Mouse (Mus musculus): ENCODE measurements around the gene Gm3002. TPM values are rescaled to one million over a fixed set of nuclear protein-coding genes. Genes with fewer than 3 reads are reported as not detected.
"Not testable (repeated sequence)": the region's sequence is repeated elsewhere in the genome, so short reads cannot be mapped to it uniquely, and the experiment has no call there.

The Gm3002 gene
- total RNA-seq (2012; rRNA removed) (not detected in 2 replicates), total RNA-seq (2014; rRNA removed) (not detected in 2 replicates), polyA plus RNA-seq (2012; ENCODE audit: insufficient read length, low read depth) (not detected in 2 replicates)

DNA sequence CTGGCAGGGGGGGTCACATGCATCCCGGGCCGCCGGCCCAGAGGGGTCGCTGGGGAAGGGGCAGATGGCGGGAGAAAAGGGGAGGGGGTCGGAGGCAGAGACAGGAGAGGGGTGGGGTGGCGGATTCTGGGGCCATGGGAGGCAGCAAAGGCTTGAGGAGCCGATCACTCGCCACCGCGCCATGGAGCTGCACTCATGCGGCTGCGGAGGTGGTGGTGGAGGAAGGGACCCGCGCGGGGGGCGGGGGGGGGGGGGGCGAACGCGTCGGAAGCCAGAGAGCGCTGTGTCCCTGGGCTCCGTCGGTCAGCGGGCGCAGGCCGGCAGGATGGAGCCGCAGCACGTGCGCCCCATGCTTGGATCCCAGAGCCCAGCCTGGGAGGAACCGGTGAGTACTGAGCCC lies at the start of gene Gm3002:
Gene Gm3002, plus strand, starts transcription at position 301 of the 400 bp plus-strand sequence.
- H3K4me3 ChIP-seq (replicated peaks in 1 of 3; ENCODE audit: low read depth in 2 of 3, low read length in 2 of 3, poor library complexity in 1 of 3); dilution Hi-C loops (cut with MboI; ENCODE audit: extremely low pct_ligation_motif_present, extremely low pct_unique_long_range_greater_than_20kb, low sequenced_read_pairs); in situ Hi-C loops (cut with MboI; ENCODE audit: low pct_ligation_motif_present, low pct_unique_long_range_greater_than_20kb, low sequenced_read_pairs); H3K4me1 ChIP-seq (ENCODE audit: control insufficient read depth in 1 of 2, insufficient read depth in 2 of 2); H3K9me3 ChIP-seq (replicated peaks; ENCODE audit: low read length); H3K79me2 ChIP-seq (replicated peaks; ENCODE audit: control insufficient read depth, extremely low read depth, insufficient read depth, poor library complexity, severe bottlenecking); H3K27ac ChIP-seq (ENCODE audit: insufficient read depth, low read depth); H3K36me3 ChIP-seq (replicated peaks in 1 of 2; ENCODE audit: control insufficient read depth in 1 of 2, insufficient read depth in 1 of 2, low read length in 1 of 2); H3K9ac ChIP-seq (ENCODE audit: insufficient read depth, low read depth); H3K4me2 ChIP-seq (ENCODE audit: insufficient read depth, low read depth, poor library complexity, severe bottlenecking); H3K27me3 ChIP-seq (replicated peaks); DNase-seq (ENCODE audit: extremely low read depth): not testable (repeated sequence)

DNA sequence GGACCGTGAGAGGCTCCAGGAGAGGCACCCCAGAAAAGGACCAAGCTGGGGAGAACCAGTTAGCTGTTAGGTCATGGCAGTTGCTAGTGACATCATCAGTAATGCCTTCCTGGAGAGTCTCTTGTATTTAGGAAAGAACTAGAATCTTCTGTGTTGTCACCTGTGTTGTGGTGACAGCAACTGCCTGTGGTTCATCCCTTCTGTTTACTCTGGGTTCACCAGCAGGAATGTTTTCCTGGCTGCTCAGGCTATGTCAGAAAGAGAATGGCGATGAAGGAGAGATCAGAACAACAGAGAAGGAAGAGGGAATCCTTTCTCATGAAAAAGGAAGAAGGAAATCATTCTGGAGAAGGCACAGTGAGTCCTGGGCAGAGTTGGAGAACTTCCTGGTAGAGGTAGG lies 36.1 kb downstream of the Gm3002 start, which contains the start of gene Gm3033:
Gene Gm3033, plus strand, starts transcription at position 301 of the 400 bp plus-strand sequence.
- H3K9me3 ChIP-seq (replicated peaks; ENCODE audit: low read length); in situ Hi-C loops (cut with MboI; ENCODE audit: low pct_ligation_motif_present, low pct_unique_long_range_greater_than_20kb, low sequenced_read_pairs); dilution Hi-C loops (cut with MboI; ENCODE audit: extremely low pct_ligation_motif_present, extremely low pct_unique_long_range_greater_than_20kb, low sequenced_read_pairs); H3K27me3 ChIP-seq (replicated peaks); H3K79me2 ChIP-seq (replicated peaks; ENCODE audit: control insufficient read depth, extremely low read depth, insufficient read depth, poor library complexity, severe bottlenecking); H3K4me2 ChIP-seq (ENCODE audit: insufficient read depth, low read depth, poor library complexity, severe bottlenecking); H3K4me1 ChIP-seq (ENCODE audit: control insufficient read depth in 1 of 2, insufficient read depth in 2 of 2); H3K9ac ChIP-seq (ENCODE audit: insufficient read depth, low read depth); DNase-seq (ENCODE audit: extremely low read depth); H3K36me3 ChIP-seq (replicated peaks in 1 of 2; ENCODE audit: control insufficient read depth in 1 of 2, insufficient read depth in 1 of 2, low read length in 1 of 2); H3K4me3 ChIP-seq (replicated peaks in 1 of 3; ENCODE audit: low read depth in 2 of 3, low read length in 2 of 3, poor library complexity in 1 of 3); H3K27ac ChIP-seq (ENCODE audit: insufficient read depth, low read depth): not testable (repeated sequence)

DNA sequence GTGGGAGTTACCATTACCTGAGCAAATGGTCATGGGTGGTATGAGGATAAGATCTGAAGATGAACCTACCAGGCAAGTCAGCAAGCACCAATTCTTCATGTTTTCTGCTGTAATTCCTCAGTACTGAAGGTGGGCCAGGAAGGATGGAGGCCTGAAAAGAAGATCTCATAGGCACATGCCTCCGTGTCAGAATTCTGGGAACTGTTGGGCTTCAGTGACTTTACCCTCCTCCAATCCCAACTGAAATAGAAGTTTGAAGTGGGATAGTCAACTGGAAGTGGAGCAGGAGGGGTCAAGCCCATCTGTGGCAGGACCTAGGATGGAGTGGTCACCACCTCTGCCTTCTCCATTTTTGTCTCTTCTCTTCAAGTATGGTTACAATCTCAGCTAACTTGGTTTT lies 74.0 kb downstream of the Gm3002 start, which contains the start of gene Gm2916:
Gene Gm2916, plus strand, starts transcription at position 301 of the 400 bp plus-strand sequence.
- H3K79me2 ChIP-seq (replicated peaks; ENCODE audit: control insufficient read depth, extremely low read depth, insufficient read depth, poor library complexity, severe bottlenecking); H3K4me2 ChIP-seq (ENCODE audit: insufficient read depth, low read depth, poor library complexity, severe bottlenecking); in situ Hi-C loops (cut with MboI; ENCODE audit: low pct_ligation_motif_present, low pct_unique_long_range_greater_than_20kb, low sequenced_read_pairs); dilution Hi-C loops (cut with MboI; ENCODE audit: extremely low pct_ligation_motif_present, extremely low pct_unique_long_range_greater_than_20kb, low sequenced_read_pairs); H3K27ac ChIP-seq (ENCODE audit: insufficient read depth, low read depth); H3K27me3 ChIP-seq (replicated peaks); DNase-seq (ENCODE audit: extremely low read depth); H3K9me3 ChIP-seq (replicated peaks; ENCODE audit: low read length); H3K4me1 ChIP-seq (ENCODE audit: control insufficient read depth in 1 of 2, insufficient read depth in 2 of 2); H3K4me3 ChIP-seq (replicated peaks in 1 of 3; ENCODE audit: low read depth in 2 of 3, low read length in 2 of 3, poor library complexity in 1 of 3); H3K9ac ChIP-seq (ENCODE audit: insufficient read depth, low read depth); H3K36me3 ChIP-seq (replicated peaks in 1 of 2; ENCODE audit: control insufficient read depth in 1 of 2, insufficient read depth in 1 of 2, low read length in 1 of 2): not testable (repeated sequence)

DNA sequence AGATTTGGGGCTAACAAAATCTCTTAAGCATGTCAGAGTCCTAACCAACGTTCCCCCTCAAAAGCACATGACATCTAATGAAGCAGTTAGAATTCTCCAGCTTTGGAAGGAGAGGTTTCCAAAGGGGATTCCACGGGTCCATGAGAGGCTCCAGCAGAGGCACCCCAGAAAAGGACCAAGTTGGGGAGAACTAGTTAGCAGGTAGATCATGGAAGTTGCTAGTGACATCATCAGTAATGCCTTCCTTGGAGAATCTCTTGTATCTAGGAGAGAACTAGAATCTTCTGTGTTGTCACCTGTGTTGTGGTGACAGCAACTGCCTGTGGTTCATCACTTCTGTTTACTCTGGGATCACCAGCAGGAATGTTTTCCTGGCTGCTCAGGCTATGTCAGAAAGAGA lies 121.6 kb downstream of the Gm3002 start, which contains the start of gene Gm3029:
Gene Gm3029, plus strand, starts transcription at position 301 of the 400 bp plus-strand sequence.
- H3K4me3 ChIP-seq (replicated peaks in 1 of 3; ENCODE audit: low read depth in 2 of 3, low read length in 2 of 3, poor library complexity in 1 of 3); DNase-seq (ENCODE audit: extremely low read depth); H3K27me3 ChIP-seq (replicated peaks); H3K4me2 ChIP-seq (ENCODE audit: insufficient read depth, low read depth, poor library complexity, severe bottlenecking); H3K36me3 ChIP-seq (replicated peaks in 1 of 2; ENCODE audit: control insufficient read depth in 1 of 2, insufficient read depth in 1 of 2, low read length in 1 of 2); H3K79me2 ChIP-seq (replicated peaks; ENCODE audit: control insufficient read depth, extremely low read depth, insufficient read depth, poor library complexity, severe bottlenecking); H3K9ac ChIP-seq (ENCODE audit: insufficient read depth, low read depth); H3K27ac ChIP-seq (ENCODE audit: insufficient read depth, low read depth); H3K4me1 ChIP-seq (ENCODE audit: control insufficient read depth in 1 of 2, insufficient read depth in 2 of 2); dilution Hi-C loops (cut with MboI; ENCODE audit: extremely low pct_ligation_motif_present, extremely low pct_unique_long_range_greater_than_20kb, low sequenced_read_pairs); in situ Hi-C loops (cut with MboI; ENCODE audit: low pct_ligation_motif_present, low pct_unique_long_range_greater_than_20kb, low sequenced_read_pairs); H3K9me3 ChIP-seq (replicated peaks; ENCODE audit: low read length): not testable (repeated sequence)

- H3K4me2 ChIP-seq (ENCODE audit: insufficient read depth, low read depth, poor library complexity, severe bottlenecking); H3K27ac ChIP-seq (ENCODE audit: insufficient read depth, low read depth); H3K79me2 ChIP-seq (replicated peaks; ENCODE audit: control insufficient read depth, extremely low read depth, insufficient read depth, poor library complexity, severe bottlenecking); H3K4me1 ChIP-seq (ENCODE audit: control insufficient read depth in 1 of 2, insufficient read depth in 2 of 2); DNase-seq (ENCODE audit: extremely low read depth); in situ Hi-C loops (cut with MboI; ENCODE audit: low pct_ligation_motif_present, low pct_unique_long_range_greater_than_20kb, low sequenced_read_pairs); dilution Hi-C loops (cut with MboI; ENCODE audit: extremely low pct_ligation_motif_present, extremely low pct_unique_long_range_greater_than_20kb, low sequenced_read_pairs); H3K27me3 ChIP-seq (replicated peaks); H3K36me3 ChIP-seq (replicated peaks in 1 of 2; ENCODE audit: control insufficient read depth in 1 of 2, insufficient read depth in 1 of 2, low read length in 1 of 2); H3K9me3 ChIP-seq (replicated peaks; ENCODE audit: low read length); H3K4me3 ChIP-seq (replicated peaks in 1 of 3; ENCODE audit: low read depth in 2 of 3, low read length in 2 of 3, poor library complexity in 1 of 3); H3K9ac ChIP-seq (ENCODE audit: insufficient read depth, low read depth): not testable (repeated sequence)
Observed at GRCm38 (mm10) chr14:3963247-3963646, 153.4 kb downstream of the Gm3002 start, which contains the start of gene Gm3095. Gene Gm3095 (plus strand): TSS chr14:3963547.

- H3K9ac ChIP-seq (ENCODE audit: insufficient read depth, low read depth); in situ Hi-C loops (cut with MboI; ENCODE audit: low pct_ligation_motif_present, low pct_unique_long_range_greater_than_20kb, low sequenced_read_pairs); dilution Hi-C loops (cut with MboI; ENCODE audit: extremely low pct_ligation_motif_present, extremely low pct_unique_long_range_greater_than_20kb, low sequenced_read_pairs); DNase-seq (ENCODE audit: extremely low read depth); H3K36me3 ChIP-seq (replicated peaks in 1 of 2; ENCODE audit: control insufficient read depth in 1 of 2, insufficient read depth in 1 of 2, low read length in 1 of 2); H3K4me3 ChIP-seq (replicated peaks in 1 of 3; ENCODE audit: low read depth in 2 of 3, low read length in 2 of 3, poor library complexity in 1 of 3); H3K27ac ChIP-seq (ENCODE audit: insufficient read depth, low read depth); H3K79me2 ChIP-seq (replicated peaks; ENCODE audit: control insufficient read depth, extremely low read depth, insufficient read depth, poor library complexity, severe bottlenecking); H3K4me1 ChIP-seq (ENCODE audit: control insufficient read depth in 1 of 2, insufficient read depth in 2 of 2); H3K9me3 ChIP-seq (replicated peaks; ENCODE audit: low read length); H3K27me3 ChIP-seq (replicated peaks); H3K4me2 ChIP-seq (ENCODE audit: insufficient read depth, low read depth, poor library complexity, severe bottlenecking): not testable (repeated sequence)
Observed at GRCm38 (mm10) chr14:3998094-3998493, 188.2 kb downstream of the Gm3002 start, which contains the start of gene Gm3099. Gene Gm3099 (plus strand): TSS chr14:3998394.

Data from CH12.LX (cell line).